Mouse (Mus musculus) testis, adult 10 weeks (tissue): Measurements from ENCODE around the gene Nsa2. TPM values are rescaled to one million over a fixed set of nuclear protein-coding genes. Genes with fewer than 3 reads are reported as not detected.

Experiments used
- polyA plus RNA-seq: library from polyadenylated mRNA; stranded (reverse); fragments of 350-450 nt; fragmentation: Illumina TruSeq; extraction: RNeasy Lipid Tissue Mini Kit (QIAGEN cat#74804); gene quantifications from one replicate; pipeline ENCODE4 v1.2.3, GENCODE M21; 2014; ENCODE audit warnings: low read depth, low replicate concordance

The Nsa2 gene
- 132 TPM for polyA plus RNA-seq

GRCm38 (mm10) chr13:97137466-97138400 is at the start of gene Nsa2, which contains the start of gene Gfm2:
Gene Nsa2, minus strand, starts transcription at chr13:97137937.
Gene Gfm2, plus strand, starts transcription at chr13:97137937.

GRCm38 (mm10) chr13:97099187-97099852 is 38.4 kb downstream of the Nsa2 start, which contains the start of gene Gm6169:
Gene Gm6169, minus strand, starts transcription at chr13:97099237.

Other genes starting within 250 kb of the Nsa2 start
- gene Gcnt4, start 213.2 kb downstream of the Nsa2 start, polyA plus RNA-seq, result 3.0 TPM
- gene 1700029F12Rik, start 103.6 kb downstream of the Nsa2 start, polyA plus RNA-seq, result 728 TPM
- 34.7 TPM for gene Fam169a, start 70.7 kb downstream of the Nsa2 start, polyA plus RNA-seq
- 0.27 TPM for gene Gm6169, start 38.7 kb downstream of the Nsa2 start, polyA plus RNA-seq
- 36.6 TPM for gene Gfm2, start within 50 bp of the Nsa2 start, polyA plus RNA-seq
- gene Hexb, start 60.4 kb upstream of the Nsa2 start, polyA plus RNA-seq, result 9.5 TPM
- gene Enc1, start 103.2 kb upstream of the Nsa2 start, polyA plus RNA-seq, result 11.1 TPM